Mouse (Mus musculus): Measurements from ENCODE around the gene C1qtnf4.

DNA sequence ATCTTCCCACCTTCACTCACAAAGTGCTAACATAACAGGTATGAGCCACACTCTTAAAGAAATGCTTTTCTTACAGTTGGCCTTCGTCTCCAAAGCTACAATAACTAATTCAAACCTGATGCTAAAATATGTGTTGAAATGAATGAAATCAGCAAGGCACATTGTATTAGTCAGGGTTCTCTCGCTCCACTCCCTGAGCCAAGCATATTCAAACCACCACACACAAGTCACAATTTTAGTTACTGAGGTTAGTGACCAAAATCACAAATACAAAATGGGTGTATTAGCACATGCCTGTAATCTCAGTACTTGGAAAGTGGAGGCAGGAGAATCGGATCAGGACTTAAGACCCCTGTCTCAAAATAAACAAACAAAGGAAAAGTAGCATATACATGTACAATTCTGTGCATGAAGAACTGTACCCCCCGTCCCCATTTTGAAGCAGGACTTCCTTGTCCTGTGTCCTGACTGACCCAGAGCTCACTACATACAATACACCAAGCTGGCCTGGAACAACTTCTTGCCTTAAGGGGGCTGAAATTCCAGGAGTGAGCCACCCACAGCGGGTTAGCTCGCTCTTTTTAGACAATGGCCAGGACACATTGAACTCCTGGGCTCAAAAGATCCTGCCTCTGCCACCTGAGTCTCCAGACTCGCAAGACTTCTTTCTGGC, 31.0 kb downstream of the C1qtnf4 start:
- TF ChIP-seq CTCF (conservative IDR thresholded peaks at IDR 0.05; ENCODE audit: low read length) (no peak), NANOG (IDR thresholded peaks at IDR 0.05; ENCODE audit: borderline replicate concordance, low read length) (no peak), POU5F1 (IDR thresholded peaks at IDR 0.05; ENCODE audit: borderline replicate concordance, low read length) (no peak)

Data from E14TG2a.4 (cell line).